Mouse (Mus musculus) lung, postnatal 0 days (tissue): ENCODE results near the gene Zfp410. TPM values are rescaled to one million over a fixed set of nuclear protein-coding genes. Genes with fewer than 3 reads are reported as not detected.
A peak's percentile ranks its signal among the peaks of the same experiment; 100 is the strongest.
"Not testable (repeated sequence)": the region's sequence is repeated elsewhere in the genome, so short reads cannot be mapped to it uniquely, and the experiment has no call there.

ENCODE experiments used
- ATAC-seq: fragments of 200-750 bp; cut with Nextera tagmentation; 2 replicates; pipeline ENCODE4 v1.8.0; 2017; ENCODE audit warnings: moderate library complexity
- DNase-seq: peaks from one replicate; pipeline ENCODE4 v3.0.0-alpha.2; 2016; ENCODE audit warnings: low spot score
- H3K27ac ChIP-seq: fragments of 300-500 bp; sonication (generic); 2 replicates; pipeline ENCODE4 v1.5.1; 2014; ENCODE audit warnings: antibody characterized with exemption, mild to moderate bottlenecking, low read length, mixed read lengths
- H3K27me3 ChIP-seq: fragments of 300-500 bp; sonication (generic); replicated peaks from 2 replicates; pipeline ENCODE4 v1.6.1; 2014; ENCODE audit warnings: low read length, mixed read lengths; ENCODE audit not compliant: insufficient read depth
- H3K36me3 ChIP-seq: fragments of 300-500 bp; sonication (generic); 2 replicates; pipeline ENCODE4 v1.6.1; 2014; ENCODE audit warnings: low read length, mixed read lengths; ENCODE audit not compliant: insufficient read depth
- H3K4me1 ChIP-seq: fragments of 300-500 bp; sonication (generic); 2 replicates; pipeline ENCODE4 v1.6.1; 2014; ENCODE audit warnings: antibody characterized with exemption, low read depth, low read length, mixed read lengths; ENCODE audit not compliant: insufficient read depth
- H3K4me2 ChIP-seq: fragments of 300-500 bp; sonication (generic); replicated peaks from 2 replicates; pipeline ENCODE4 v1.6.1; 2014; ENCODE audit warnings: low read depth, mild to moderate bottlenecking, low read length, moderate library complexity, mixed read lengths
- H3K4me3 ChIP-seq: fragments of 300-500 bp; sonication (generic); 2 replicates; pipeline ENCODE4 v1.5.1; 2014; ENCODE audit warnings: low read depth, low read length
- H3K9ac ChIP-seq: fragments of 300-500 bp; sonication (generic); replicated peaks from 2 replicates; pipeline ENCODE4 v1.6.1; 2014; ENCODE audit warnings: low read depth, mild to moderate bottlenecking
- H3K9me3 ChIP-seq: fragments of 300-500 bp; sonication (generic); 2 replicates; pipeline ENCODE4 v1.6.1; 2016; ENCODE audit warnings: low read length, mixed read lengths
- CTCF ChIP-seq: IDR thresholded peaks from 2 replicates; pipeline ENCODE4 v1.5.1; 2016; ENCODE audit warnings: antibody characterized with exemption, mild to moderate bottlenecking
- EP300 ChIP-seq: IDR thresholded peaks from 2 replicates; pipeline ENCODE4 v1.6.1; 2016; ENCODE audit warnings: antibody characterized with exemption, mild to moderate bottlenecking, control low read depth
- WGBS: fragments of 180-500 bp; shearing (Covaris S2); extraction: QIAGEN DNeasy Blood & Tissue Kit; methylation state at CpG from one replicate; pipeline ENCODE4 v1.1.7; 2014; 5-methylcytosine and 5-hydroxymethylcytosine counted together
- polyA plus RNA-seq: library from polyadenylated mRNA; unstranded; fragments of >200 nt; fragmentation: Nextera tagmentation; extraction: Ambion mirVana; gene quantifications from 2 replicates; pipeline ENCODE4 v1.2.1, GENCODE M21; 2015

The Zfp410 gene
- polyA plus RNA-seq, 1 experiment from 2014 or later: 44.9 TPM

DNA sequence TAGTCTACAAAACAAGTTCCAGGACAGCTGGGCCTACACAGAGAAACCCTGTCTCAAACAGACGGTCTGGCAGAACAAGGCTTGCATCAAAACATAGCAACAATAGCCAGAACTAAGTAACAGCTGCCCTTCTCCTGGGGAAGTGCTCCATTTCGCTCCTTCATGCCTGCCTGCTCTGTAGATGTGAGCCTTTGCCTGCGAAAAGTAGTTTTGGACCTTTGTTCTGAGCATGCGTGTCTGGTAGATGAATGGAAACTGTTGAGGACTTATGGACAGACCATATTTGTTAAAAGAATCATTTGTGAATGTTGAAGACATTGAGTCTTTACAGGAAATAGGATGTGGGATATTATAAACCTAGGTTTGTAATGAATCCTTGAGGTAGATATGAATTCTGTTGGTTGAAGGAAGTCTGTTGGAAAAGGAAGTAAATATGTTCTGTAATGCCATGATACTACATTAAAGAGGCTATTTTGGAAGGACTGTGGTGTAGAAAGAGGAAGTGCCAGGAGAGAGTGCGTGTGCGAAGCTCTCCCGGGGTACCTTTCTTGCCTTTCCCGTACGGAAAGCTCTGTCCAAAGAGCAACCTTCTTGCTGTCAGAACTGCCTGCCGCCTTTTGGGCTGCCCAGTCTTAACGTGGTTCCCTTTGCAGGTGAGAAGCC is 20.4 kb downstream of the Zfp410 start:
- Histone ChIP-seq H3K9ac (no peak overlapping the region), H3K4me3 (no peak overlapping the region), H3K27me3 (no peaks in the 10 kb centered on the region), H3K36me3 (peaks cover 33% of the 10 kb centered on the region), H3K27ac (no peak overlapping the region), H3K4me2 (no peak overlapping the region), H3K9me3 (no peaks in the 10 kb centered on the region), H3K4me1 (no peaks in the 10 kb centered on the region)
- WGBS: 79% methylated on average over 11 of the region's 11 CpGs
- no peak for ATAC-seq
- TF ChIP-seq EP300 (no peak), CTCF (no peak)
- no peak for DNase-seq

DNA sequence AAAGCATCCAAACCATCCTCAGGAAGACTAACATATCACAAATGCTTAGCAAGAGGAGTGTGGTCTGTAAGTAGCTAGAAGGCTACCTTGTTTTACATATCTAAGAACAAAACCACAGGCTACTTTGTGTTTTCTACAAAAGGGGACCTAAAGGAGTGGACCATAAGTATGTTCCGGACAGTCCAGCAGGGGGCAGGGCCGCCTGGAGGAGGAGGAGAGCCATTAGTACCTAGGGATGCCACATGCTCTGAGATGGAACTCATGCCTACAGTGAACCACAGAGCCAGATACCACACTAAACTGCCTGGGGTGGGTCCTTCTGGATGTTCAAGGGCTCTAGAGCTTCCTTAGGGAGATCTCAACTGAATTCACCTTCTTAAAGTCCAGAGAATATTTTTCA is 30.5 kb downstream of the Zfp410 start:
- DNase-seq: peak; percentile 57
- WGBS: 44% methylated on average over 2 of the region's 2 CpGs
- H3K36me3 ChIP-seq: peaks cover 13% of the 10 kb centered on the region
- peak; percentile 72 for TF ChIP-seq CTCF
- TF ChIP-seq EP300: no peak
- no peak overlapping the region for H3K9ac ChIP-seq
- H3K4me1 ChIP-seq: no peaks in the 10 kb centered on the region
- no peaks in the 10 kb centered on the region for H3K9me3 ChIP-seq
- H3K27me3 ChIP-seq: no peaks in the 10 kb centered on the region
- H3K4me2 ChIP-seq: no peak overlapping the region
- H3K4me3 ChIP-seq: no peak overlapping the region
- H3K27ac ChIP-seq: no peak overlapping the region
- ATAC-seq: peak; percentile 59

GRCm38 (mm10) chr12:84358699-84359098 is 42.0 kb downstream of the Zfp410 start:
- not testable (repeated sequence) for H3K27me3 ChIP-seq, H3K4me3 ChIP-seq, H3K9me3 ChIP-seq, H3K9ac ChIP-seq, H3K4me2 ChIP-seq, DNase-seq, ATAC-seq, H3K27ac ChIP-seq, H3K36me3 ChIP-seq
- peaks cover 15% of the 10 kb centered on the region; the same call in 1 of the 2 replicates for H3K4me1 ChIP-seq
- 70% methylated on average over 2 of the region's 2 CpGs for WGBS

GRCm38 (mm10) chr12:84361555-84362489 is 45.2 kb downstream of the Zfp410 start, which contains the start of the genes Coq6 and Fam161b:
Gene Coq6, plus strand, starts transcription at chr12:84361657.
Gene Fam161b, minus strand, starts transcription at chr12:84361833.
- TF ChIP-seq EP300 (peak; percentile 45; the same call in 1 of the 2 replicates), CTCF (no peak)
- Histone ChIP-seq H3K4me3 (peak within 1 kb of the TSS; percentile 83), H3K27ac (peak within 1 kb of the TSS; percentile 23; the same call in 1 of the 2 replicates), H3K9ac (peak within 1 kb of the TSS; percentile 58), H3K27me3 (no peaks in the 10 kb centered on the region), H3K4me1 (peaks cover 15% of the 10 kb centered on the region; the same call in 1 of the 2 replicates), H3K9me3 (no peaks in the 10 kb centered on the region), H3K4me2 (peak within 1 kb of the TSS; percentile 81), H3K36me3 (no peaks in the 10 kb centered on the region)
- ATAC-seq: peak; percentile 99
- peak; percentile 100 for DNase-seq
- under 1% methylated on average over 50 of the region's 51 CpGs for WGBS

GRCm38 (mm10) chr12:84362872-84363271 is 46.2 kb downstream of the Zfp410 start:
- 16% methylated on average over 2 of the region's 2 CpGs for WGBS
- H3K4me1 ChIP-seq: peaks cover 15% of the 10 kb centered on the region; the same call in 1 of the 2 replicates
- H3K9me3 ChIP-seq: no peaks in the 10 kb centered on the region
- DNase-seq: no peak
- no peak overlapping the region for H3K4me3 ChIP-seq
- TF ChIP-seq CTCF (no peak), EP300 (no peak)
- no peaks in the 10 kb centered on the region for H3K27me3 ChIP-seq
- H3K4me2 ChIP-seq: peak overlapping the region; percentile 81; the same call in 1 of the 2 replicates
- ATAC-seq: no peak
- no peak overlapping the region for H3K27ac ChIP-seq
- 0 out of 2 replicates have a peak, but pooled peaks cover 2% of the 10 kb centered on the region for H3K36me3 ChIP-seq
- H3K9ac ChIP-seq: no peak overlapping the region

DNA sequence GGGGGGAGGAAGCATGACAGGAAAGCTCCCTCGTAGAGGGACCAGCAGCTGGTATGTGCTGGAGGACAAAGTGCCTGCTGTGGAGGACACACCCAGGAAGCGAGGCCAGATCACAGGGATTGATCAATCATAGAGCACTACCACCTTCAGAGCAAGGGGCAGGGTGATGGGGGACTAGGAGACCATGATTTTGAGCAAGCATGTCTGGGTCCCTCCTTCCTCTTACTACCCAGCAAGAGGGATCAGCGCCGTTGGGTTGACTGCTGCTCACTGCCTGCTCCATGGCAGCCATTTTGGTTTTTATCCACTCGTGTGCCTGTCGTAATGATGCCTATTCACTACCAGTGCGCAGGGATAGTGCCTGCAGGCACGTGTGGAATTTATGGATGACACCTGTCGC is 47.6 kb downstream of the Zfp410 start:
- Histone ChIP-seq H3K4me1 (peaks cover 15% of the 10 kb centered on the region; the same call in 1 of the 2 replicates), H3K36me3 (0 out of 2 replicates have a peak, but pooled peaks cover 11% of the 10 kb centered on the region), H3K27ac (no peak overlapping the region), H3K27me3 (no peaks in the 10 kb centered on the region), H3K9me3 (no peaks in the 10 kb centered on the region), H3K4me3 (no peak overlapping the region), H3K4me2 (no peak overlapping the region), H3K9ac (no peak overlapping the region)
- TF ChIP-seq CTCF: no peak
- ATAC-seq (no peak), DNase-seq (no peak)
- 80% methylated on average over 9 of the region's 9 CpGs for WGBS
